Mouse (Mus musculus) lung, embryonic 14.5 days (tissue): ENCODE data around the gene Cox10. TPM values are rescaled to one million over a fixed set of nuclear protein-coding genes. Genes with fewer than 3 reads are reported as not detected.

Experiments used
- ATAC-seq: fragments of 200-750 bp; cut with Nextera tagmentation; 2 replicates; pipeline ENCODE4 v1.8.0; 2017; ENCODE audit warnings: mild to moderate bottlenecking, moderate TSS enrichment, moderate library complexity; ENCODE audit not compliant: insufficient read depth
- DNase-seq: peaks from one replicate; pipeline ENCODE4 v3.0.0-alpha.2; 2015
- H3K27ac ChIP-seq: fragments of 300-500 bp; sonication (generic); 2 replicates; pipeline ENCODE4 v1.5.1; 2014; ENCODE audit warnings: low read depth, mild to moderate bottlenecking, moderate library complexity
- H3K27me3 ChIP-seq: fragments of 300-500 bp; sonication (generic); 2 replicates; pipeline ENCODE4 v1.6.1; 2014; ENCODE audit warnings: low read length, control low read depth; ENCODE audit not compliant: insufficient read depth
- H3K36me3 ChIP-seq: fragments of 300-500 bp; sonication (generic); 2 replicates; pipeline ENCODE4 v1.6.1; 2014; ENCODE audit warnings: control low read depth; ENCODE audit not compliant: insufficient read depth
- H3K4me1 ChIP-seq: fragments of 300-500 bp; sonication (generic); 2 replicates; pipeline ENCODE4 v1.6.1; 2014; ENCODE audit warnings: antibody characterized with exemption, control low read depth; ENCODE audit not compliant: insufficient read depth
- H3K4me2 ChIP-seq: fragments of 300-500 bp; sonication (generic); 2 replicates; pipeline ENCODE4 v1.6.1; 2014; ENCODE audit warnings: mild to moderate bottlenecking
- H3K4me3 ChIP-seq: fragments of 300-500 bp; sonication (generic); 2 replicates; pipeline ENCODE4 v1.5.1; 2014; ENCODE audit warnings: low read depth, low read length
- H3K9ac ChIP-seq: fragments of 300-500 bp; sonication (generic); 2 replicates; pipeline ENCODE4 v1.6.1; 2014
- H3K9me3 ChIP-seq: fragments of 300-500 bp; sonication (generic); 2 replicates; pipeline ENCODE4 v1.6.1; 2016; ENCODE audit warnings: low read depth, low read length, control low read depth
- CTCF ChIP-seq: IDR thresholded peaks from 2 replicates; pipeline ENCODE4 v1.5.1; 2016; ENCODE audit warnings: antibody characterized with exemption, low read depth
- WGBS: fragments of 180-500 bp; shearing (Covaris S2); extraction: QIAGEN DNeasy Blood & Tissue Kit; methylation state at CpG from one replicate; pipeline ENCODE4 v1.1.7; 2014; 5-methylcytosine and 5-hydroxymethylcytosine counted together
- polyA plus RNA-seq: library from polyadenylated mRNA; unstranded; fragments of >200 nt; fragmentation: Nextera tagmentation; extraction: Ambion mirVana; gene quantifications from 2 replicates; pipeline ENCODE4 v1.2.1, GENCODE M21; 2014

Gene Cox10
- polyA plus RNA-seq, 1 experiment from 2014 or later: 27.3 TPM

GRCm38 (mm10) chr11:64018165-64018564, 61.1 kb downstream of the Cox10 start:
- TF ChIP-seq CTCF: no peak
- H3K27me3 ChIP-seq: peaks cover 4% of the 10 kb centered on the region; the same call in 1 of the 2 replicates
- H3K36me3 ChIP-seq: no peaks in the 10 kb centered on the region
- no peak overlapping the region for H3K4me3 ChIP-seq
- no peak for DNase-seq
- no peak overlapping the region for H3K27ac ChIP-seq
- no peak overlapping the region for H3K4me2 ChIP-seq
- no peaks in the 10 kb centered on the region for H3K4me1 ChIP-seq
- WGBS: 65% methylated on average over 5 of the region's 5 CpGs
- H3K9ac ChIP-seq: no peak overlapping the region
- no peaks in the 10 kb centered on the region for H3K9me3 ChIP-seq
- no peak for ATAC-seq

GRCm38 (mm10) chr11:64015309-64015708, 64.0 kb downstream of the Cox10 start:
- Histone ChIP-seq H3K4me1 (no peaks in the 10 kb centered on the region), H3K4me2 (no peak overlapping the region), H3K27me3 (0 out of 2 replicates have a peak, but pooled peaks cover 4% of the 10 kb centered on the region), H3K9ac (no peak overlapping the region), H3K36me3 (no peaks in the 10 kb centered on the region), H3K27ac (no peak overlapping the region), H3K4me3 (no peak overlapping the region), H3K9me3 (no peaks in the 10 kb centered on the region)
- ATAC-seq: no peak
- no peak for TF ChIP-seq CTCF
- WGBS: 59% methylated on average over 6 of the region's 6 CpGs
- DNase-seq: no peak

GRCm38 (mm10) chr11:64010724-64011496, 68.4 kb downstream of the Cox10 start:
- peak; percentile 47; the same call in 1 of the 2 replicates for ATAC-seq
- peak; percentile 40 for DNase-seq
- H3K36me3 ChIP-seq: no peaks in the 10 kb centered on the region
- no peak overlapping the region for H3K9ac ChIP-seq
- 0 out of 2 replicates have a peak, but pooled peaks cover 4% of the 10 kb centered on the region for H3K27me3 ChIP-seq
- H3K27ac ChIP-seq: no peak overlapping the region
- no peaks in the 10 kb centered on the region for H3K4me1 ChIP-seq
- H3K9me3 ChIP-seq: no peaks in the 10 kb centered on the region
- no peak for TF ChIP-seq CTCF
- H3K4me3 ChIP-seq: no peak overlapping the region
- 35% methylated on average over 22 of the region's 22 CpGs for WGBS
- 0 out of 2 replicates have a peak overlapping the region, but pooled peaks have one; percentile 7 for H3K4me2 ChIP-seq

GRCm38 (mm10) chr11:64004152-64004551, 75.1 kb downstream of the Cox10 start:
- Histone ChIP-seq H3K4me3 (no peak overlapping the region), H3K36me3 (no peaks in the 10 kb centered on the region), H3K4me2 (no peak overlapping the region), H3K9me3 (no peaks in the 10 kb centered on the region), H3K4me1 (no peaks in the 10 kb centered on the region), H3K27ac (no peak overlapping the region), H3K9ac (no peak overlapping the region), H3K27me3 (no peaks in the 10 kb centered on the region)
- WGBS: 74% methylated on average over 4 of the region's 4 CpGs
- TF ChIP-seq CTCF: no peak
- DNase-seq (no peak), ATAC-seq (no peak)

- Histone ChIP-seq H3K36me3 (no peaks in the 10 kb centered on the region), H3K9me3 (no peaks in the 10 kb centered on the region), H3K4me3 (no peak overlapping the region), H3K9ac (no peak overlapping the region), H3K27ac (no peak overlapping the region), H3K27me3 (no peaks in the 10 kb centered on the region), H3K4me2 (no peak overlapping the region), H3K4me1 (no peaks in the 10 kb centered on the region)
- no peak for DNase-seq
- no peak for TF ChIP-seq CTCF
- ATAC-seq: no peak
- WGBS: 57% methylated on average over 3 of the region's 3 CpGs
Measured at GRCm38 (mm10) chr11:64003484-64003883, 75.8 kb downstream of the Cox10 start.

- WGBS: 71% methylated on average over 2 of the region's 2 CpGs
- Histone ChIP-seq H3K4me1 (no peaks in the 10 kb centered on the region), H3K27ac (no peak overlapping the region), H3K4me2 (no peak overlapping the region), H3K27me3 (no peaks in the 10 kb centered on the region), H3K9ac (no peak overlapping the region), H3K4me3 (no peak overlapping the region), H3K36me3 (no peaks in the 10 kb centered on the region), H3K9me3 (no peaks in the 10 kb centered on the region)
- ATAC-seq (no peak), DNase-seq (no peak)
- TF ChIP-seq CTCF: no peak
Measured at GRCm38 (mm10) chr11:64002629-64003028, 76.6 kb downstream of the Cox10 start.

GRCm38 (mm10) chr11:64001111-64001510, 78.2 kb downstream of the Cox10 start:
- Histone ChIP-seq H3K4me2 (no peak overlapping the region), H3K36me3 (no peaks in the 10 kb centered on the region), H3K4me1 (no peaks in the 10 kb centered on the region), H3K4me3 (no peak overlapping the region), H3K9me3 (no peaks in the 10 kb centered on the region), H3K27me3 (no peaks in the 10 kb centered on the region), H3K9ac (no peak overlapping the region), H3K27ac (no peak overlapping the region)
- no peak for TF ChIP-seq CTCF
- DNase-seq: no peak
- no peak for ATAC-seq
- WGBS: 52% methylated on average over 2 of the region's 2 CpGs
